Mouse (Mus musculus) ES-E14 (cell line): ENCODE results near the gene Aspscr1.

ENCODE experiments used
- CHD2 ChIP-seq: IDR thresholded peaks from 2 replicates; pipeline ENCODE4 v1.6.1; 2014; ENCODE audit warnings: mild to moderate bottlenecking, low read depth, low read length, inconsistent platforms
- HCFC1 ChIP-seq: IDR thresholded peaks from 2 replicates; pipeline ENCODE4 v1.6.1; 2012; ENCODE audit warnings: low read length, inconsistent platforms, borderline replicate concordance; ENCODE audit not compliant: insufficient read depth
- ZNF384 ChIP-seq: IDR thresholded peaks from 2 replicates; pipeline ENCODE4 v1.6.1; 2012; ENCODE audit warnings: low read depth, low read length, inconsistent platforms

- TF ChIP-seq ZNF384 (no peak), HCFC1 (no peak), CHD2 (no peak)
Measured at GRCm38 (mm10) chr11:120704486-120705325, 31.9 kb downstream of the Aspscr1 start.
